Mouse (Mus musculus): ENCODE results near the gene Kiz. TPM values are rescaled to one million over a fixed set of nuclear protein-coding genes. Genes with fewer than 3 reads are reported as not detected.

Kiz gene
- polyA plus RNA-seq, 1 experiment = 20.6 TPM

GRCm38 (mm10) chr2:146833222-146834063, 22.2 kb upstream of the Kiz start:
- WGBS = 4% methylated on average over 31 of the region's 31 CpGs
- no peak for TF ChIP-seq POLR2A (IDR thresholded peaks at IDR 0.05; ENCODE audit: borderline replicate concordance, insufficient read depth, low read length)
- no peak for TF ChIP-seq CTCF (IDR thresholded peaks at IDR 0.05; ENCODE audit: borderline replicate concordance, insufficient read depth, low read depth, low read length)
- Histone ChIP-seq H3K27ac (ENCODE audit: insufficient read depth, low read length) (no peak overlapping the region), H3K27me3 (ENCODE audit: control insufficient read depth, insufficient read depth, low read length) (peaks cover 9% of the 10 kb centered on the region; the same call in 1 of the 2 replicates), H3K4me1 (ENCODE audit: control insufficient read depth, insufficient read depth, low read length) (no peaks in the 10 kb centered on the region), H3K4me3 (replicated peaks; ENCODE audit: insufficient read depth, low read depth, low read length) (no peak overlapping the region)
- no peak for DNase-seq

GRCm38 (mm10) chr2:146834064-146834313, 21.7 kb upstream of the Kiz start:
- Histone ChIP-seq H3K4me1 (ENCODE audit: control insufficient read depth, insufficient read depth, low read length) (no peaks in the 10 kb centered on the region), H3K4me3 (replicated peaks; ENCODE audit: insufficient read depth, low read depth, low read length) (no peak overlapping the region), H3K27ac (ENCODE audit: insufficient read depth, low read length) (no peak overlapping the region), H3K27me3 (ENCODE audit: control insufficient read depth, insufficient read depth, low read length) (peaks cover 12% of the 10 kb centered on the region; the same call in 1 of the 2 replicates)
- TF ChIP-seq CTCF (IDR thresholded peaks at IDR 0.05; ENCODE audit: borderline replicate concordance, insufficient read depth, low read depth, low read length) (no peak), POLR2A (IDR thresholded peaks at IDR 0.05; ENCODE audit: borderline replicate concordance, insufficient read depth, low read length) (no peak)
- no peak for DNase-seq
- 2% methylated on average over 5 of the region's 5 CpGs for WGBS

GRCm38 (mm10) chr2:146834314-146835201, 21.1 kb upstream of the Kiz start:
- DNase-seq = peak in 1 of 2 experiments; percentile 21

GRCm38 (mm10) chr2:146835241-146835990, 20.2 kb upstream of the Kiz start:
- 3% methylated on average over 20 of the region's 20 CpGs for WGBS
- Histone ChIP-seq H3K27me3 (ENCODE audit: control insufficient read depth, insufficient read depth, low read length) (peaks cover 13% of the 10 kb centered on the region; the same call in 1 of the 2 replicates), H3K27ac (ENCODE audit: insufficient read depth, low read length) (no peak overlapping the region), H3K4me1 (ENCODE audit: control insufficient read depth, insufficient read depth, low read length) (no peaks in the 10 kb centered on the region), H3K4me3 (replicated peaks; ENCODE audit: insufficient read depth, low read depth, low read length) (no peak overlapping the region)
- no peak for TF ChIP-seq CTCF (IDR thresholded peaks at IDR 0.05; ENCODE audit: borderline replicate concordance, insufficient read depth, low read depth, low read length)
- no peak for TF ChIP-seq POLR2A (IDR thresholded peaks at IDR 0.05; ENCODE audit: borderline replicate concordance, insufficient read depth, low read length)
- DNase-seq = no peak

More at GRCm38 (mm10) chr2:146834314-146835201, 21.1 kb upstream of the Kiz start:
- Histone ChIP-seq H3K4me1 (ENCODE audit: control insufficient read depth, insufficient read depth, low read length) (no peaks in the 10 kb centered on the region), H3K27me3 (ENCODE audit: control insufficient read depth, insufficient read depth, low read length) (peaks cover 13% of the 10 kb centered on the region; the same call in 1 of the 2 replicates), H3K4me3 (replicated peaks; ENCODE audit: insufficient read depth, low read depth, low read length) (no peak overlapping the region), H3K27ac (ENCODE audit: insufficient read depth, low read length) (no peak overlapping the region)
- WGBS = 2% methylated on average over 63 of the region's 63 CpGs
- TF ChIP-seq POLR2A (IDR thresholded peaks at IDR 0.05; ENCODE audit: borderline replicate concordance, insufficient read depth, low read length) = no peak
- no peak for TF ChIP-seq CTCF (IDR thresholded peaks at IDR 0.05; ENCODE audit: borderline replicate concordance, insufficient read depth, low read depth, low read length)

GRCm38 (mm10) chr2:146836246-146836645, 19.4 kb upstream of the Kiz start:
- H3K27ac ChIP-seq (ENCODE audit: insufficient read depth, low read length) = no peak overlapping the region
- no peak overlapping the region for H3K4me3 ChIP-seq (replicated peaks; ENCODE audit: insufficient read depth, low read depth, low read length)
- H3K27me3 ChIP-seq (ENCODE audit: control insufficient read depth, insufficient read depth, low read length) = peaks cover 13% of the 10 kb centered on the region; the same call in 1 of the 2 replicates
- WGBS = 2% methylated on average over 13 of the region's 13 CpGs
- TF ChIP-seq POLR2A (IDR thresholded peaks at IDR 0.05; ENCODE audit: borderline replicate concordance, insufficient read depth, low read length) (no peak), CTCF (IDR thresholded peaks at IDR 0.05; ENCODE audit: borderline replicate concordance, insufficient read depth, low read depth, low read length) (no peak)
- no peaks in the 10 kb centered on the region for H3K4me1 ChIP-seq (ENCODE audit: control insufficient read depth, insufficient read depth, low read length)
- no peak for DNase-seq

- Histone ChIP-seq H3K27ac (ENCODE audit: insufficient read depth, low read length) (no peak overlapping the region), H3K4me3 (replicated peaks; ENCODE audit: insufficient read depth, low read depth, low read length) (no peak overlapping the region), H3K4me1 (ENCODE audit: control insufficient read depth, insufficient read depth, low read length) (no peaks in the 10 kb centered on the region), H3K27me3 (ENCODE audit: control insufficient read depth, insufficient read depth, low read length) (peaks cover 13% of the 10 kb centered on the region; the same call in 1 of the 2 replicates)
- 10% methylated on average over 17 of the region's 17 CpGs for WGBS
- DNase-seq = no peak
- TF ChIP-seq CTCF (IDR thresholded peaks at IDR 0.05; ENCODE audit: borderline replicate concordance, insufficient read depth, low read depth, low read length) = no peak
- no peak for TF ChIP-seq POLR2A (IDR thresholded peaks at IDR 0.05; ENCODE audit: borderline replicate concordance, insufficient read depth, low read length)
These were observed 18.7 kb upstream of the Kiz start for GRCm38 (mm10) chr2:146836871-146837550.

- TF ChIP-seq CTCF (IDR thresholded peaks at IDR 0.05; ENCODE audit: borderline replicate concordance, insufficient read depth, low read depth, low read length) (no peak), POLR2A (IDR thresholded peaks at IDR 0.05; ENCODE audit: borderline replicate concordance, insufficient read depth, low read length) (no peak)
These were observed 18.0 kb upstream of the Kiz start for GRCm38 (mm10) chr2:146837653-146838052.

More at GRCm38 (mm10) chr2:146837653-146838052, 18.0 kb upstream of the Kiz start:
- Histone ChIP-seq H3K4me1 (ENCODE audit: control insufficient read depth, insufficient read depth, low read length) (no peaks in the 10 kb centered on the region), H3K27me3 (ENCODE audit: control insufficient read depth, insufficient read depth, low read length) (peaks cover 12% of the 10 kb centered on the region; the same call in 1 of the 2 replicates), H3K27ac (ENCODE audit: insufficient read depth, low read length) (no peak overlapping the region), H3K4me3 (replicated peaks; ENCODE audit: insufficient read depth, low read depth, low read length) (no peak overlapping the region)
- DNase-seq = no peak
- 13% methylated on average over 1 of the region's 1 CpGs for WGBS

All from cerebellum, adult 2 months (tissue).